Mouse (Mus musculus): ENCODE results near the gene Oxnad1. TPM values are rescaled to one million over a fixed set of nuclear protein-coding genes. Genes with fewer than 3 reads are reported as not detected.

Oxnad1 gene
- total RNA-seq (2014; rRNA removed) = 28.8 and 34.3 TPM in 2 replicates
- polyA plus RNA-seq (2015; fragmentation: Nextera tagmentation; extraction: Ambion mirVana) = 24.5 and 24.6 TPM in 2 replicates

DNA sequence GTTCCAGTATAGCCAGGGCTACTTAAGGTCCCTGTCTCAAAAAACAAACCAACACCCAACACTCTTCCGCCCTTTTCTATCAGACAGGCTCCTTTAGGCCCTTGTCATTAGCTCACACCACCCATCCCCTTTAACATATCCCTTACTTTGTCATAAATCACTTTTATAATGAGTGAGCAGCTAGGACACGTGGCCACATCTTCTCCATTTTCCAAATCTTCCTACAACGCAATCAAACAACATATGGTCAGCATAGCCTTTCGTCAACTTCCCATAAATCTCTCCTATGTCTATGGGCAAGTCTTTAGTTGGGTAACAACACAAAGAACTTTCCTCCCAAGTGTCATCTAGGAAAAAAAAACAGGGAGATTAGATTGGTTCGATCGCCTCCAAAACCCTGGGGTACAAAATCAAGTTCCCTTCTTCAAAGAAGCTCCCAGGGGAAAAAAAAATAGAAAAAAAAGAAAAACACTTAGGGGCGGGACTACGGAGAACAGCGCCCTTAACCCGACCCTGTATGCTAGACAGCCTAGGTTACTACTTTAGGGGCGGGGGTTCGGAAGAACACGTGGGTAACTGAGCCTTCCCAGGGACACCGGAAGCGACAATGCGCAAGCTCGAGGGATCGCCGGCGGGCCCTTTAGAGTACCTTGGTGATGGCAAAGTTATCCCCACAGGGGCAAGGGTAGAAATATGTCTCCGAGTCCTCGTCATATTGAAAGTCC lies at the start of gene Oxnad1:
TSS of gene Oxnad1 (plus strand) at position 614 of the 725 bp plus-strand sequence.
- Histone ChIP-seq H3K4me2 (ENCODE audit: low read depth, low read length) (peak within 1 kb of the TSS; percentile 87), H3K36me3 (ENCODE audit: insufficient read depth, low read length) (peaks cover 23% of the 10 kb centered on the region), H3K4me3 (ENCODE audit: low read length) (peak within 1 kb of the TSS; percentile 70), H3K27ac (peak within 1 kb of the TSS; percentile 80), H3K4me1 (ENCODE audit: insufficient read depth, low read length) (0 out of 2 replicates have a peak, but pooled peaks cover 4% of the 10 kb centered on the region), H3K27me3 (ENCODE audit: insufficient read depth, low read length) (no peaks in the 10 kb centered on the region), H3K9me3 (ENCODE audit: low read length) (no peaks in the 10 kb centered on the region), H3K9ac (replicated peaks; ENCODE audit: low read length) (peak within 1 kb of the TSS; percentile 48)
- ATAC-seq (peak; percentile 94), DNase-seq (ENCODE audit: low spot score) (peak; percentile 90)
- no peak for TF ChIP-seq CTCF (IDR thresholded peaks at IDR 0.05; ENCODE audit: low read depth)
- 4% methylated on average over 22 of the region's 22 CpGs for WGBS

DNA sequence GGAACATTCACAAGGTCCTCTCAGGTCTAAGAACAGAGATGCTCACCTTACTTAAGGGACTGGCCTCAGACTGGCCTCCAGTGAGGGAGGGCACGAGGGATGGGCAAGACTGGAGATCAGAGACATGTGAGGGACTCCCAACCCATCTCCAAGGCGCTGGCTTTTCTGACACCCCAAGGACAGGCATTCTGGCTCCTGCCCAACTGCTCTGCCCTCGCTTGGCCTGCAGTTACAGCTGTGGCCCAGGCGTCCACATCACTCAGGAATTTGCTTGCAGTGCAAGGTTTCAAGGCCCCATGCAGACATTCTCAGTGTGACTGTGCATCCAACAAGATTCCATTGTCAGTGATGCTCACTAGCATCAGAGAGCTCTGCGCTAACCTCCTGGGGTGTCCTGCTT lies 48.7 kb upstream of the Oxnad1 start:
- Histone ChIP-seq H3K27ac (no peak overlapping the region), H3K36me3 (ENCODE audit: insufficient read depth, low read length) (no peaks in the 10 kb centered on the region), H3K27me3 (ENCODE audit: insufficient read depth, low read length) (no peaks in the 10 kb centered on the region), H3K4me3 (ENCODE audit: low read length) (no peak overlapping the region), H3K4me1 (ENCODE audit: insufficient read depth, low read length) (no peaks in the 10 kb centered on the region), H3K9ac (replicated peaks; ENCODE audit: low read length) (no peak overlapping the region), H3K9me3 (ENCODE audit: low read length) (no peaks in the 10 kb centered on the region), H3K4me2 (ENCODE audit: low read depth, low read length) (no peak overlapping the region)
- no peak for DNase-seq (ENCODE audit: low spot score)
- no peak for TF ChIP-seq CTCF (IDR thresholded peaks at IDR 0.05; ENCODE audit: low read depth)
- ATAC-seq = no peak
- 60% methylated on average over 5 of the region's 5 CpGs for WGBS

DNA sequence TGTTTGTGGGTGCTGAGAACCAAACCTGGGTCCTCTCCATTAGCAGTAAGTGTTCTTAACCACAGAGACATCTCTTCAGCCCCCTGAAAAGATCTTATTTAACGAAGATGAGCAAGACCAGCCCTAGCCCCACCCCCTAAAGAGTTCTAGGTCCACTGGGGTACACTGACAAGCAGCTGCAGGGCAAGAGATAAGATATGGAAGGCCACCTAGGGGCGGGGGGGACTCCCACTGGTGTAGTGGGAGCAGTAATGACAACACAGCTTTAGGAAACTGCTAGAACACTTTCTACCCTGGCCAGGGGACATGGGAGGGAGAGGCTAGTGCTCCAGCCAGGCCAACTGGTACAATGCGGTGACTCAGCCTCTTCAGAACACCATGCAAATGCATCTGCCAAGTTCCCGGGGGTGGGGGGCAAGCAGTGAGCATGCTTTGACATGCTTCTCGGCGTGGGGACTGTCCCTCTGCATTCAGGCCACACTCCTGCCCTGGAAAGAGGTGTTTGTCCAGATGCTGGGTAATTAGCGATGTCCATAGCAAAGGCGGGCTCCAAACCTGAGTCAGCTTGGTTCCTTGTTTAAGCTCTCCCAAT lies 47.4 kb upstream of the Oxnad1 start:
- no peaks in the 10 kb centered on the region for H3K27me3 ChIP-seq (ENCODE audit: insufficient read depth, low read length)
- no peak for TF ChIP-seq CTCF (IDR thresholded peaks at IDR 0.05; ENCODE audit: low read depth)
- no peaks in the 10 kb centered on the region for H3K36me3 ChIP-seq (ENCODE audit: insufficient read depth, low read length)
- no peak overlapping the region for H3K4me2 ChIP-seq (ENCODE audit: low read depth, low read length)
- no peak overlapping the region for H3K27ac ChIP-seq
- WGBS = 84% methylated on average over 8 of the region's 8 CpGs
- DNase-seq (ENCODE audit: low spot score) (no peak), ATAC-seq (no peak)
- H3K4me3 ChIP-seq (ENCODE audit: low read length) = no peak overlapping the region
- H3K9ac ChIP-seq (replicated peaks; ENCODE audit: low read length) = no peak overlapping the region
- H3K9me3 ChIP-seq (ENCODE audit: low read length) = no peaks in the 10 kb centered on the region
- no peaks in the 10 kb centered on the region for H3K4me1 ChIP-seq (ENCODE audit: insufficient read depth, low read length)

DNA sequence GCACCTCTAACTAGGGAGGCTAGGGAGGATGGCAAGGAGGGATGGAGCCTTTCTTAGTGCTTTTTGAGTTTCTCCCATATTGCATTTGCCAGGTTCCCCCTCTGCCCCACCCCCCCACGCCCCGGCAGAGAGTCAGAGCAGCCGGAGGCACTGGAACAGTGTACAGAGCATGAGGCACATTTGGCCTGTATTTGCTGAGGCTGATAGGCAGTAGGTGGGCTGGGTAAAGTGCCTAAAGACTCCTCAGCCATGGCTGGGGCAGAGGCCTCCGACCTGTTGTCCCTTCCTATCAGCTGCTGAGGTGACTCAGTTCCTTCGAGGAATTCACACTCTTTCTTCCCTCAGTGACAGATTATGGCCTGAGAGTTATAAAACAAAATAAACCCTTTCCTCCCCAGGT lies 43.1 kb upstream of the Oxnad1 start:
- no peak overlapping the region for H3K9ac ChIP-seq (replicated peaks; ENCODE audit: low read length)
- TF ChIP-seq CTCF (IDR thresholded peaks at IDR 0.05; ENCODE audit: low read depth) = no peak
- H3K27me3 ChIP-seq (ENCODE audit: insufficient read depth, low read length) = no peaks in the 10 kb centered on the region
- H3K4me1 ChIP-seq (ENCODE audit: insufficient read depth, low read length) = no peaks in the 10 kb centered on the region
- DNase-seq (ENCODE audit: low spot score) (no peak), ATAC-seq (no peak)
- 75% methylated on average over 5 of the region's 5 CpGs for WGBS
- H3K9me3 ChIP-seq (ENCODE audit: low read length) = no peaks in the 10 kb centered on the region
- H3K27ac ChIP-seq = no peak overlapping the region
- H3K36me3 ChIP-seq (ENCODE audit: insufficient read depth, low read length) = no peaks in the 10 kb centered on the region
- H3K4me2 ChIP-seq (ENCODE audit: low read depth, low read length) = no peak overlapping the region
- H3K4me3 ChIP-seq (ENCODE audit: low read length) = no peak overlapping the region

- no peak for TF ChIP-seq CTCF (IDR thresholded peaks at IDR 0.05; ENCODE audit: low read depth)
- no peaks in the 10 kb centered on the region for H3K27me3 ChIP-seq (ENCODE audit: insufficient read depth, low read length)
- no peak overlapping the region for H3K4me2 ChIP-seq (ENCODE audit: low read depth, low read length)
- no peaks in the 10 kb centered on the region for H3K4me1 ChIP-seq (ENCODE audit: insufficient read depth, low read length)
- H3K4me3 ChIP-seq (ENCODE audit: low read length) = no peak overlapping the region
- ATAC-seq (no peak), DNase-seq (ENCODE audit: low spot score) (peak; percentile 8)
- H3K9me3 ChIP-seq (ENCODE audit: low read length) = no peaks in the 10 kb centered on the region
- H3K9ac ChIP-seq (replicated peaks; ENCODE audit: low read length) = no peak overlapping the region
- no peak overlapping the region for H3K27ac ChIP-seq
- H3K36me3 ChIP-seq (ENCODE audit: insufficient read depth, low read length) = no peaks in the 10 kb centered on the region
- 66% methylated on average over 8 of the region's 8 CpGs for WGBS
These were observed 38.8 kb upstream of the Oxnad1 start for GRCm38 (mm10) chr14:32046357-32046756.

DNA sequence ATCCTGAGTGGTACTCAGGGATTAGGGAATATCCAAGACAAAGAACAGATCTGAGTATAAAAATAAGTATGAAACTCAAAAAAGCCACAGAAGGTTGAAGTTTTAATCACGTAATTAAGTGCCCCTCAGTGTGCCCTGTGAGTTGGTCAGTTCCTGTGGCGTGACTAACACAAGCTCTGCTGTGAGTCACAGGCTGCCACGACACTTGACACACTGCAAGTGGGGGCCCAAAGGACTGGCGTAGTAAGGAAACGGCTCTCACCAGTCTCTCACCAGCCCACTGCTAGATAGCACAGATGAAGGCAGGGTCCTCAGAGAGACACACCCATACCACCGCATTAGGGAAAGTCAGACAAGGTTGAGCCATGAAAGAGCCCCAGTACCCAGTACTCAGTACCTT lies 35.0 kb upstream of the Oxnad1 start:
- no peak overlapping the region for H3K27ac ChIP-seq
- no peak for TF ChIP-seq CTCF (IDR thresholded peaks at IDR 0.05; ENCODE audit: low read depth)
- no peaks in the 10 kb centered on the region for H3K4me1 ChIP-seq (ENCODE audit: insufficient read depth, low read length)
- DNase-seq (ENCODE audit: low spot score) = no peak
- H3K36me3 ChIP-seq (ENCODE audit: insufficient read depth, low read length) = no peaks in the 10 kb centered on the region
- no peaks in the 10 kb centered on the region for H3K9me3 ChIP-seq (ENCODE audit: low read length)
- no peak overlapping the region for H3K4me2 ChIP-seq (ENCODE audit: low read depth, low read length)
- no peak overlapping the region for H3K9ac ChIP-seq (replicated peaks; ENCODE audit: low read length)
- no peak for ATAC-seq
- no peak overlapping the region for H3K4me3 ChIP-seq (ENCODE audit: low read length)
- H3K27me3 ChIP-seq (ENCODE audit: insufficient read depth, low read length) = no peaks in the 10 kb centered on the region
- 79% methylated on average over 6 of the region's 6 CpGs for WGBS

DNA sequence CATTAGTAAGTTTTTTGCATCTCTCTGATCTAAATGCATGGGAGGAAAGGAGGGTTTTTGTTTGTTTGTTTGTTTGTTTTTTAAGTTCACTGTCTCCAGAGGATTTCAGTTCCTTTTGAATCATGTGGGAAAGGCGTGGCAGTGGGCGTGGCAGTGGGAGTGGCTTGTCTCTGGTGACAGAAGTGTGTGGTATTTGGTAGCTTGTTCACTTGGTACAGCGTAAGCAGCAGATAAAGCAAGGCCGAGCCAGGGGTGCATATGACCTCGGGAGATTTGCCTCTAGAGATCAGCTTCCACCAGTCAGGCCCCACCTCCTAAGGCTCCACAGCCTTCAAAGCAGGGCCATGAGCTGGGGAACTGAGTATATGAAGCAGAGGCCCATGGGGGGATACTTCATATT lies 31.3 kb upstream of the Oxnad1 start:
- no peak for ATAC-seq
- Histone ChIP-seq H3K27me3 (ENCODE audit: insufficient read depth, low read length) (no peaks in the 10 kb centered on the region), H3K9ac (replicated peaks; ENCODE audit: low read length) (no peak overlapping the region), H3K9me3 (ENCODE audit: low read length) (no peaks in the 10 kb centered on the region), H3K4me1 (ENCODE audit: insufficient read depth, low read length) (no peaks in the 10 kb centered on the region), H3K4me3 (ENCODE audit: low read length) (no peak overlapping the region), H3K36me3 (ENCODE audit: insufficient read depth, low read length) (no peaks in the 10 kb centered on the region), H3K4me2 (ENCODE audit: low read depth, low read length) (no peak overlapping the region), H3K27ac (no peak overlapping the region)
- 77% methylated on average over 5 of the region's 5 CpGs for WGBS
- DNase-seq (ENCODE audit: low spot score) = no peak
- TF ChIP-seq CTCF (IDR thresholded peaks at IDR 0.05; ENCODE audit: low read depth) = no peak

Measured in hindbrain, postnatal 0 days (tissue).